14 mouse cellular contexts compared by ENCODE assay signal in genomic region chr11:46077304-46077703, GRCm38 (mm10). TPM values are rescaled to one million over a fixed set of nuclear protein-coding genes. Genes with fewer than 3 reads are reported as not detected.
A peak's percentile ranks its signal among the peaks of the same experiment; 100 is the strongest.
DNase-seq lines count a peak whose midpoint lies in the region; ATAC-seq and TF ChIP-seq lines count a peak whose summit lies in the region.
"Had no signal": no experiment of that assay in that cellular context is flagged by ENCODE, and none has a peak within 500 bp of the region (broad histone marks: within the 10 kb centered on the region; RNA-seq: fewer than 3 reads in every experiment).

No protein-coding gene starts in this region.

- H3K27ac ChIP-seq in heart, embryonic 15.5 days, result peak overlapping the region; percentile 34
- H3K27ac ChIP-seq in brown adipose tissue, adult 24 weeks (replicated peaks; ENCODE audit: low read depth, low read length), result peak overlapping the region; percentile 48
- H3K27ac ChIP-seq in liver, postnatal 0 days (ENCODE audit: low read depth), result peak overlapping the region; percentile 90
- H3K27ac ChIP-seq: embryonic facial prominence, embryonic 12.5 days; forebrain, embryonic 10.5 days; hindbrain, embryonic 15.5 days; limb, embryonic 15.5 days had no signal

- H3K36me3 ChIP-seq in erythroblast, embryonic 14.5 days (ENCODE audit: control insufficient read depth), result peaks cover 16% of the 10 kb centered on the region
- H3K36me3 ChIP-seq in heart, embryonic 15.5 days, result peaks cover 24% of the 10 kb centered on the region
- H3K36me3 ChIP-seq in liver, postnatal 0 days (replicated peaks; ENCODE audit: insufficient read depth, low read length), result no peaks in the 10 kb centered on the region; the same call in 1 of the 2 replicates

- TF ChIP-seq CTCF in liver, postnatal 0 days (IDR thresholded peaks at IDR 0.05; ENCODE audit: low read depth), result no peak

- no peak; the same call in 1 of the 2 replicates for ATAC-seq in erythroblast, adult 5-6 weeks (replicated peaks; ENCODE audit: low FRiP score, poor library complexity, severe bottlenecking)
- 0 out of 2 replicates have a peak, but pooled peaks have one; percentile 9 for ATAC-seq in heart, embryonic 15.5 days (replicated peaks; ENCODE audit: insufficient number of reproducible peaks, insufficient read depth, low FRiP score, low read depth)
- peak; percentile 10 for ATAC-seq in liver, postnatal 0 days
- ATAC-seq: intestine, postnatal 0 days had no signal

- no peak for TF ChIP-seq EP300 in liver, postnatal 0 days (IDR thresholded peaks at IDR 0.05; ENCODE audit: low read depth)

- peak overlapping the region; percentile 61 for H3K4me3 ChIP-seq in erythroblast, embryonic 14.5 days (replicated peaks)
- no peak overlapping the region for H3K4me3 ChIP-seq in heart, embryonic 15.5 days
- H3K4me3 ChIP-seq in brown adipose tissue, adult 24 weeks (ENCODE audit: insufficient read depth, low read depth, low read length), result no peak overlapping the region
- no peak overlapping the region for H3K4me3 ChIP-seq in liver, postnatal 0 days (ENCODE audit: low read depth, low read length)
- H3K4me3 ChIP-seq: embryonic facial prominence, embryonic 12.5 days; forebrain, embryonic 10.5 days; hindbrain, embryonic 15.5 days; limb, embryonic 15.5 days had no signal

- H3K27me3 ChIP-seq in erythroblast, embryonic 14.5 days (ENCODE audit: control insufficient read depth), result no peaks in the 10 kb centered on the region
- H3K27me3 ChIP-seq in heart, embryonic 15.5 days, result no peaks in the 10 kb centered on the region
- H3K27me3 ChIP-seq in liver, postnatal 0 days (ENCODE audit: insufficient read depth, low read length), result no peaks in the 10 kb centered on the region
- H3K27me3 ChIP-seq: embryonic facial prominence, embryonic 12.5 days; hindbrain, embryonic 15.5 days; limb, embryonic 15.5 days had no signal

- DNase-seq in heart, postnatal 14 days, result no peak
- DNase-seq in liver, postnatal 0 days, result no peak
- DNase-seq in right cerebral cortex, postnatal 36 days (ENCODE audit: low spot score in 2 of 2), result no peak
- no peak for DNase-seq in adrenal gland, adult 8-10 months
- DNase-seq: cerebellum, adult 11 months had no signal

- no peak overlapping the region for H3K9ac ChIP-seq in heart, embryonic 15.5 days
- no peak overlapping the region for H3K9ac ChIP-seq in liver, postnatal 0 days (replicated peaks)
- H3K9ac ChIP-seq: embryonic facial prominence, embryonic 12.5 days; hindbrain, embryonic 15.5 days; limb, embryonic 15.5 days had no signal

- intact Hi-C loops in heart, postnatal 14 days (cut with DNase I), result no loop called here

- H3K9me3 ChIP-seq in erythroblast, embryonic 14.5 days (ENCODE audit: control insufficient read depth, low read length), result peaks cover 10% of the 10 kb centered on the region
- no peaks in the 10 kb centered on the region for H3K9me3 ChIP-seq in heart, embryonic 15.5 days (replicated peaks)
- no peaks in the 10 kb centered on the region for H3K9me3 ChIP-seq in liver, postnatal 0 days (ENCODE audit: low read length)
- H3K9me3 ChIP-seq: forebrain, embryonic 10.5 days; hindbrain, embryonic 15.5 days; limb, embryonic 15.5 days had no signal

- peaks cover 59% of the 10 kb centered on the region for H3K4me1 ChIP-seq in erythroblast, embryonic 14.5 days (ENCODE audit: control insufficient read depth)
- H3K4me1 ChIP-seq in heart, embryonic 15.5 days (replicated peaks), result peaks cover 63% of the 10 kb centered on the region
- peaks cover 18% of the 10 kb centered on the region for H3K4me1 ChIP-seq in brown adipose tissue, adult 24 weeks (ENCODE audit: control insufficient read depth, insufficient read depth, insufficient read length, low read length)
- peaks cover 45% of the 10 kb centered on the region for H3K4me1 ChIP-seq in liver, postnatal 0 days (ENCODE audit: insufficient read depth)

- 76% methylated on average over 5 of the region's 5 CpGs for WGBS in heart, embryonic 15.5 days
- 72% methylated on average over 5 of the region's 5 CpGs for WGBS in liver, postnatal 0 days (ENCODE audit: insufficient replicate concordance)

- no peak overlapping the region for H3K4me2 ChIP-seq in heart, embryonic 15.5 days
- peak overlapping the region; percentile 55 for H3K4me2 ChIP-seq in liver, postnatal 0 days (ENCODE audit: low read depth, low read length)
- H3K4me2 ChIP-seq: embryonic facial prominence, embryonic 12.5 days; hindbrain, embryonic 15.5 days; limb, embryonic 15.5 days had no signal

RNA-seq across cellular contexts. Expression of gene Adam19, which starts 21.5 kb away (rescaled TPM):
- polyA plus RNA-seq in erythroblast, embryonic 14.5 days (2012), result 0.07 and 0.10 TPM in 2 replicates
- total RNA-seq in erythroblast, adult 5-6 weeks (2015; ENCODE audit: low replicate concordance), result 4.6 TPM in 2 replicates
- total RNA-seq in erythroblast, adult 5-6 weeks (2017; ENCODE audit: low replicate concordance), result 5.6 and 6.2 TPM in 2 replicates
- polyA plus RNA-seq in heart, embryonic 15.5 days (2015; fragmentation: Nextera tagmentation; extraction: Ambion mirVana), result 19.6 and 26.5 TPM in 2 replicates
- total RNA-seq in heart, postnatal 14 days (2021), result 10 to 100 TPM; 56.8 to 77.7 TPM
- 2.4 and 3.1 TPM in 2 replicates for polyA plus RNA-seq in brown adipose tissue, adult 24 weeks (2012; ENCODE audit: insufficient read depth, insufficient read length, missing spikeins)
- polyA plus RNA-seq in liver, postnatal 0 days (2015; fragmentation: Nextera tagmentation; extraction: Ambion mirVana), result 1.0 and 1.1 TPM in 2 replicates
- 1 to 10 TPM; 1.7 to 5.9 (median 3.8) TPM for total RNA-seq in adrenal gland, adult 8-10 months (2022)

RNA-seq across cellular contexts. Expression of gene Gm12166, which starts 25.2 kb away (rescaled TPM):
- 0.06 and 0.12 TPM in 2 replicates for polyA plus RNA-seq in erythroblast, embryonic 14.5 days (2012)
- 4.4 and 4.8 TPM in 2 replicates for total RNA-seq in erythroblast, adult 5-6 weeks (2015; ENCODE audit: low replicate concordance)
- total RNA-seq in erythroblast, adult 5-6 weeks (2017; ENCODE audit: low replicate concordance), result 4.3 and 8.9 TPM in 2 replicates
- polyA plus RNA-seq in heart, embryonic 15.5 days (2015; fragmentation: Nextera tagmentation; extraction: Ambion mirVana), result 2.9 and 4.4 TPM in 2 replicates
- 1 to 10 TPM; 2.3 to 3.1 TPM for total RNA-seq in heart, postnatal 14 days (2021)
- polyA plus RNA-seq in brown adipose tissue, adult 24 weeks (2012; ENCODE audit: insufficient read depth, insufficient read length, missing spikeins), result 2.3 and 18.9 TPM in 2 replicates
- 3.6 and 5.2 TPM in 2 replicates for polyA plus RNA-seq in liver, postnatal 0 days (2015; fragmentation: Nextera tagmentation; extraction: Ambion mirVana)
- total RNA-seq in adrenal gland, adult 8-10 months (2022), result 1 to 10 TPM; 3.3 to 5.9 (median 4.4) TPM

Comparison
In these comparisons a context has a peak if more than half of its experiments do, and no peak if none do; other contexts are left out.
1. H3K27ac ChIP-seq: peak in every context shown above with its lines; median percentile 90 in liver, postnatal 0 days; 48 in brown adipose tissue, adult 24 weeks; 34 in heart, embryonic 15.5 days.